Mouse (Mus musculus) spleen, postnatal 14 days (tissue): ENCODE data around the gene Spin1.
"Not testable (repeated sequence)": the region's sequence is repeated elsewhere in the genome, so short reads cannot be mapped to it uniquely, and the experiment has no call there.

Source experiments
- DNase-seq, 2 experiments: peaks; one replicate each; pipeline ENCODE4 v3.0.0; 2021 to 2022; ENCODE audit warnings: low spot score in 2 of 2

Spin1 gene

DNA sequence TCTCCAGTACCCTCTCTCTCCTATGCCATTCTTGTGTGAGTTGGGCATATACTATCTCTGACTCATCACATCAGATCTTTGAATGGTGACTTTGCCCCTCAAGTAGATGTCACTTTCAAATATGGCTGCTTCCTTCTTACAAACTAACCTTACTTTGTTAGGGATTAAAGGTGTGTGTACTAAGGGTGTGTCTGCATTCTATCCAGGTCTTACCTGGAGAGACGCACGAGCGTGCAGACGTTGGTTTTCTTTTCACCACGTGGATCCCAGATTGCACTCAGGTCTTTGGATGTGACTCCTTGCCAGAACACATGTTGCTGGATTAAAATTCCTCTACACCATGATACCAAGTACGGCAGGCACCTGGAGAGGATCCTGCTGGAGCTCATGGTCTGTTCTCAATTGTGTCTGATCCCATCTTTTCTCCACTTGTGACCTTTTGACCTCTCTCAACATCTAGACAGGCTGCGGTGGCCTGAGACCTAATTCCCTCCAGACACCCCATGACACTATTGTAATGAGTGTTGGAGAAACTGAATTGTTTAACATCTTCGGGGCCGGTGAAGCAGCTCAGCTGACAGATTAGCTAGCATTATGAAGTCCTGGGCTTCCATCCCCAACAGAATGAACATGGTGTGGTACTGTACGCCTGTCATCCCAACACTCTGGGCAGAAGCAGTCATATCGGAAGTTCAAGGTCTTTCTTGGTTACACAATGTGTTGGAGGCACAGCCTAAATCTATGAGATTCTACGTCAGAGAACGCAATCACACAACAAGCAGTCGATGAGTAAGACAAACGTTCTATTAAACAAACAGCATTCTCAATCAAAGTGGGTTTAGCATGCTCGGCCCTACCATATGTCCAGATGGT, 6.1 kb upstream of the Spin1 start:
- DNase-seq: no peak

- DNase-seq: no peak
Measured at GRCm38 (mm10) chr13:51095196-51095715, 5.4 kb upstream of the Spin1 start.

DNA sequence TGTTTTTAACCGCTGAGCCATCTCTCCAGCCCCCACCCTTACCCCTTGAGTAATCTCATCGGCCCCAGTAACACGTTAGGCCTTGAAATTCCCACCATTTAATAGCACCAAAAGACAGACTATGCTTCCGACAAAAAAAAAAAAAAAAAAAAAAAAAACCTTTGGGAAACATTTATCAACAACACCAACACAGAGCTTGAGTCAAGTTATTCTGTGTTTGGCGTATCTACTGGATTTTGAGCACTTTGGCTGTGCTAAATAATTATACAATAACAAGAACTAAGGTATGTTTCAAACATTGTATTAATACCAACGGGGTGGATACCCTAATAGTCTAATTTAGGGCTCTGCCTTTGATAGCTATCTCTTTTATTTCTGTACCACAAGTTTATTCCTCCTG, 4.0 kb upstream of the Spin1 start:
- no peak for DNase-seq

GRCm38 (mm10) chr13:51099560-51100232, 984 bp upstream of the Spin1 start:
- no peak for DNase-seq

- peak; percentile 15 to 28 for DNase-seq
Measured at GRCm38 (mm10) chr13:51101016-51101776, 516 bp downstream of the Spin1 start.

GRCm38 (mm10) chr13:51101777-51102132, 1.1 kb downstream of the Spin1 start:
- no peak for DNase-seq

- DNase-seq: no peak
Measured at GRCm38 (mm10) chr13:51103111-51103725, 2.5 kb downstream of the Spin1 start.

DNA sequence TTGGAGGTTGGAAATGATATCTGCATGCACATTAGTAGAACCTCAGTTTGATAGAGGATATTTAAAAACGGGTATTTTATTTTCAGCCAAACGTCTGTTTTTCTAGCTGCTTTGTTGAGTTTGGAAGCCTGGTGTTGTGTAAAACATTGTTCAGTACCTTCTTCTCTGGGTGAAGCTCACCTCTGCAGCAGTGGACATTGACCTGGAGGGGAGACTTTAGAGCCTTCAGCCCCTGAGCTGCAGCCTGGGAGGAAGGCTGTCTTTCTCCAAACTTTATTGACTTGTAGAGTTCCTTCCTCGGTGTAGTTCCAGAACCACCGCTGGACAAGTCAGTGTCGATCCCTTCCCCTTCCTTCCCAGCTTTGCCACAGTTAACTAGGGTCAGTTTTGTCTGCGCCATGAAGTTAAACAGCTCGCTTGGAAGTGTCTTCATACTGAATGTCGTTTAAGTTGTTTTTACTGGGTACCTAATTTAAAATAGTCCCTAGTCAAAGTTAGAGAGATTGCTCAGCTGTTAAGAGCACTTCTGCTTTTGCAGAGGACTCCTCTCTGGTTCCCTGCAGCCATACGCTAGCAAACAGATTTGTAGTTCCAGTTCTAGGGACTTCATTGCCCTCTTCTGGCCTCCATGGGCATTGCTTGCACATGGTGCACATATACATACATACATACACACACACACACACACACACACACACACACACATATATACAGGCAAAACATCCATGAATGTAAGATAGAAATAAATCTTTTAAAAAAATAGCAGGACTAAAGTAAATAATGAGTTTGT, 3.4 kb downstream of the Spin1 start:
- no peak for DNase-seq

GRCm38 (mm10) chr13:51105861-51106655, 5.4 kb downstream of the Spin1 start:
- DNase-seq: no peak

DNA sequence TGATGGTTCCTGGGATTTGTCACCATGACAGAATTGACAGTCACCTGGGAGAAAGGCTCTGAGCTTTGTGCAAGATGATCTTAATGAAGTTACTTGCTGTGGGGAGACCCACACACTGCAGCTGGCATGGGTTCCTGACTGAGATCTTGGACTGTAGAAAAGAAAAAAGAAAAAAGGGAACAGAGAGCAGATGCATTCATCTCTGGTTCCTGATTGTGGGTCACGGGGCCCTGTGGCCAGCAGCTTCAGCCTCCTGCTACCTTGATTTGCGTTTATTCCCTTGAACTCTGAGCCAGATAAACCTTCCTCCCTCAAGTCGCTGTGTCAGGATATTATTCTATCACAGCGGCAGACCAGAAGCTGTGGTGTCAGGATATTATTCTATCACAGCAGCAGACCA, 6.1 kb downstream of the Spin1 start:
- DNase-seq: peak in 1 of 2 experiments; percentile 6

DNA sequence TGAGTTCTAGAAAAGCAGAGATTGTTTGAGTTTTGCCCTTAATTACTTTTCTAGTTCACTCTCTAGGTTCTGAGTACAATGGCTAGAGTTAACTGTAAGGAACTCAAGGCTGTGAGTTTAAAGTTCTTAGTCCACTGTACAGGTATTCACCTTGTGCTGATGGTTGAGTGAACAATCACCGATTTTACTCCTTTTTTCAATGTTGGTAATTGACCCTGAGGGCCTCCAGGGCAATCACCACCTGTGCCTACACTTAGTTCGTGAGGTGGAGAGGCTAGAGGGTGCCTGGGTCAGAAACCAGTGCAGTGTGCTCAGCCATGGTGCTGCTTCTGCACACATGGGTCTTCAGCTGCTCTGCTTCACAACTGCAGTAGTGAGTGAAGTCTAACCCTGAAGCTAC, 8.8 kb downstream of the Spin1 start:
- DNase-seq: no peak

- DNase-seq: not testable (repeated sequence)
Measured at GRCm38 (mm10) chr13:51114398-51114797, 13.7 kb downstream of the Spin1 start.

- no peak for DNase-seq
Measured at GRCm38 (mm10) chr13:51115762-51116161, 15.1 kb downstream of the Spin1 start.

DNA sequence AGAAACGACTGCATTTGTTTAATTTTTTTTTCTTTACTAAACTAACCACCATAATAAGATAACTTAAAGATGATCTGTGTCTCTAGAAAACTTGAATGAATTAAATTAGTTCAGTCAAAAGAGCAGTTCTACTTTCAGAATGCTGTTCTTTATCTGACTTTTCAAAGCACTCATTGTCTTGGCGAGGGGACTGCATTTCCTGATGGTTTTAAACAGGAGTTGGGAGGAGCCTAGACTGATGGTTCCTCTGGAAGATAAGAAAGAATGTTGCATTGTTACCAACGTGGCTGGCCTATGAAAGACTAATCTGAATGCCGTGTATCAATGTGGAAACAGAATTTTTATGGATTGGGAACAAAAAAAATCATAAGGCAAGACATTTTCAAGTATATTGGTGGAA, 20.1 kb downstream of the Spin1 start:
- DNase-seq: no peak

GRCm38 (mm10) chr13:51121966-51122365, 21.3 kb downstream of the Spin1 start:
- no peak for DNase-seq

- DNase-seq: no peak
Measured at GRCm38 (mm10) chr13:51122771-51123170, 22.1 kb downstream of the Spin1 start.

DNA sequence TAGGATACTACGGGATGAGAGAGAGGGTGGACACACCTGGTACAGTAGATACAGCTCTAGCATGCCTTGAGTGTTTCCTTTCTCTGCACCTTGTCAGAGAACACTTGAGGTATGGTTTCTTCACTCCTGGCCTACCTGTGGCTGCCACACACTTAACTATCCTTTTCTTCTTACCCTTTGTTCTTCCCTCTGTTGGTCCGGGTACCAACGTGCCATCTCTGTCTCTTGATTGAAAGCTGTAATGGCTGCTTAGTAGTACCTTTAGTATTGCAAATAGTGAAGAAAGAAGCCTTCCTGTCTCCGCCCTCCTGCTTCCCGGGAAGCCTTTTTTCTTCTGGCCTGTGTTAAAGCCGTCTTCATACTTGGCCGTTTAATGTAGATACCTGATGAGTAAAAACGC, 24.7 kb downstream of the Spin1 start:
- no peak for DNase-seq

GRCm38 (mm10) chr13:51127906-51128305, 27.2 kb downstream of the Spin1 start:
- DNase-seq: no peak

DNA sequence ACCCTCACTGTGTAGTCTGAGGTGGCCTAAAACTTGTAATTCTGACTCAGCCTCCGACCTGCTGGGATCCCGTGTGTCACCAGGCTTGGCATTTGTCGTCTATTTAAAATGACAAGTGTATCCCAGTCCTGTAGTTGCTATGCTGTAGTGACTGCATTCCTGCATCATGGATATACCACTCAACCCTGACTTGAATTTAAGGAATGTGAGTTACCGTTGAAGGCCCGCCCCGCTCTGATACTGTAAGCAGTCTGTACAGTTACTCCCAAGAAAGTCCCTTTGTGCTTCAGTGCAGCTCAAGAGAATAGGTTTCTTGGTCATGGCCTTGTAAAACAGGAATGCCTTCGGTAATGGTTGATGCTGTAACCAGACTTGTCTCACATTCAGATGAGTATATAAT, 27.7 kb downstream of the Spin1 start:
- DNase-seq: no peak

DNA sequence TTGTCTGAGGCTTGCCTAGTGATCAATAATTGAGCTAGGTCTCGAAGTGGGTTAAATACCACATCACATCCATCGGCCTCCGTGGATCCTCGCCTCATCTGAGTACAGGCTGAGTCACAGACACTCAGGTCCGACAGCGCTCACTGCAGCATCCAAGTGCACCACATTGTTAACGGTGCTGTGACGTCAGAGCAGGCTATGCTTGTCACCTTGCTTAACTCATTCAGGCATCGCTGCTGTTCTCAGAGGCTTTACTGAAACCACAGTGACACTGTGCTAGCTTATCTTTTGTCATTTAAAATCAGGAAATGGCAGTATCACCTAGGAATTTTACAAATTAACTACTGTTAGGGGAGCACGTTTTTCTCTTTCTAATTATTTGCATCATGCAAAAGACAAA, 30.5 kb downstream of the Spin1 start:
- no peak for DNase-seq
